Mouse (Mus musculus) liver, embryonic 14.5 days (tissue): ENCODE data around the gene Wnt7b. TPM values are rescaled to one million over a fixed set of nuclear protein-coding genes. Genes with fewer than 3 reads are reported as not detected.

Source experiments
- ATAC-seq: fragments of 200-750 bp; cut with Nextera tagmentation; 2 replicates; pipeline ENCODE4 v1.8.0; 2017; ENCODE audit warnings: moderate number of reproducible peaks, mild to moderate bottlenecking, moderate library complexity; ENCODE audit not compliant: insufficient read depth
- DNase-seq, 3 experiments: peaks; one replicate each; pipeline ENCODE4 v3.0.0-alpha.2; 2012 to 2013; ENCODE audit warnings: low read depth in 3 of 3, low spot score in 3 of 3
- H3K27ac ChIP-seq: fragments of 300-500 bp; sonication (generic); 2 replicates; pipeline ENCODE4 v1.5.1; 2014; ENCODE audit warnings: moderate library complexity, mild to moderate bottlenecking, control low read depth, inconsistent platforms
- H3K27me3 ChIP-seq: fragments of 300-500 bp; sonication (generic); 2 replicates; pipeline ENCODE4 v1.6.1; 2014; ENCODE audit warnings: mild to moderate bottlenecking, low read length, moderate library complexity; ENCODE audit not compliant: control insufficient read depth, insufficient read depth
- H3K36me3 ChIP-seq: fragments of 300-500 bp; sonication (generic); replicated peaks from 2 replicates; pipeline ENCODE4 v1.6.1; 2014; ENCODE audit warnings: low read depth; ENCODE audit not compliant: control insufficient read depth, insufficient read depth
- H3K4me1 ChIP-seq, 2 experiments: fragments of 200-500 bp in 1 of 2; fragments of 300-500 bp in 1 of 2; sonication (generic) in 1 of 2; replicated peaks; 2 replicates each; pipeline ENCODE4 v1.6.1; 2012 to 2014; ENCODE audit warnings: antibody characterized with exemption in 1 of 2, inconsistent platforms in 1 of 2, low read length in 1 of 2; ENCODE audit not compliant: control insufficient read depth in 2 of 2, insufficient read depth in 2 of 2
- H3K4me2 ChIP-seq: fragments of 300-500 bp; sonication (generic); 2 replicates; pipeline ENCODE4 v1.6.1; 2014; ENCODE audit warnings: low read depth, mild to moderate bottlenecking, control low read depth, moderate library complexity
- H3K4me3 ChIP-seq, 2 experiments: fragments of 200-500 bp in 1 of 2; fragments of 300-500 bp in 1 of 2; sonication (generic) in 1 of 2; 2 replicates each; pipeline ENCODE4 v1.5.1; 2012 to 2014; ENCODE audit warnings: low read depth in 2 of 2, low read length in 2 of 2, mild to moderate bottlenecking in 2 of 2, control low read depth in 1 of 2, inconsistent platforms in 1 of 2, moderate library complexity in 1 of 2; ENCODE audit not compliant: insufficient read depth in 1 of 2
- H3K9ac ChIP-seq: fragments of 300-500 bp; sonication (generic); replicated peaks from 2 replicates; pipeline ENCODE4 v1.6.1; 2014; ENCODE audit warnings: mild to moderate bottlenecking, control low read depth, moderate library complexity
- H3K9me3 ChIP-seq: fragments of 300-500 bp; sonication (generic); 2 replicates; pipeline ENCODE4 v1.6.1; 2016; ENCODE audit warnings: low read length, mixed read lengths; ENCODE audit not compliant: control insufficient read depth
- CTCF ChIP-seq: IDR thresholded peaks from 2 replicates; pipeline ENCODE4 v1.5.1; 2016; ENCODE audit warnings: antibody characterized with exemption, low read depth, control low read depth
- EP300 ChIP-seq: IDR thresholded peaks from 2 replicates; pipeline ENCODE4 v1.6.1; 2016; ENCODE audit warnings: antibody characterized with exemption, low read depth
- WGBS: fragments of 180-500 bp; shearing (Covaris S2); extraction: QIAGEN DNeasy Blood & Tissue Kit; methylation state at CpG from one replicate; pipeline ENCODE4 v1.1.7; 2014; ENCODE audit not compliant: insufficient replicate concordance; 5-methylcytosine and 5-hydroxymethylcytosine counted together
- polyA plus RNA-seq, 2 experiments: library from polyadenylated mRNA; depleted of rRNA in 1 of 2; stranded (reverse) in 1 of 2; unstranded in 1 of 2; fragments of >200 nt; fragmentation: Nextera tagmentation in 1 of 2; extraction: Ambion mirVana in 1 of 2; gene quantifications; 2 replicates each; pipeline versions ENCODE4 v1.2.1 to v1.2.3; 2012 to 2014

The Wnt7b gene
- polyA plus RNA-seq, 2 experiments = 0.03 to 0.08 TPM

DNA sequence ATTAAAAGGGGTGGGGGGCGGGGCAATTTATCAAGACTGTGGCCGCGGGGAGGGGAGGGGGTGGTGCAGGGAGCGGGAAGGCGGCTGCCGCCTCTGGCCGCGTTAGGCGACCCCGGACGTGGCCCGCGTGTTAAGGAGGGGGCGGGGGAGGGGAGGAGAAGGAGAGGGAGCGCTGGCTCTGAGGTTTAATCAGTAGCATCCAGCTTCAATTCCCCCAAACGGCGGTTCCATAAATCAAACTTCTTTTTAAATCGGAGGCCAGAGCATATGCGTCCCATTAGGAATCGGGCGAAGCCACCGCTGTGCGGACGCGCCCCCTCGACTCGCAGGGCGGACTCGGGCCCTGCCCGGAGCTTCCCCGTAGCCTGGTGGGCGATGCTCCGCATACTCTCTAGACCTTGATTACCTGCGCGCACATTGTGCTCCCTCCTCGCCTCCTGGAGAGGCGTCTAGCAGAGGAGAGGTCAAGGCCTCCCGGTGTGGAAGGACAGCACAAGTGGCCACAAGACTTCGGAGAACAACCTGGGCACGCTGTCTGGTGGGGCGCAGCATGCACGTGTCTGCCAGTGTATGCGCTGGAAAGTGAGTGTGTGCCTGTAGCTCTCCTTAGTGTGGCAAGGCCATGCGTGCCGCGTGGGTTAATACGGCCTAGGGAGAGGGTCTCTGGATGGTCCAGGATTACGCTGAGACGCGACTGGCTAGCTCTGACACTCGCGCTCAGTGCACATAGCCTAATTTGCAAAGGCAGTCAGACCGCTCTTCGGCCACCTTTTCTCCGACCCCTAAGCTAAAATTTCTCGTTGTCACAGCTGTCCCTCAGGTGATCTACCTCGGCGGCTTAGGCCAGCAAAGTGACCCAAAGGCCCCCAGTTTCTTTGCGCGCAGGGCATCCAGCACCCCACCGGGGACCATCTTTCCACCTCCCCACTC is 5.5 kb downstream of the Wnt7b start:
- H3K27ac ChIP-seq = no peak overlapping the region
- no peaks in the 10 kb centered on the region for H3K9me3 ChIP-seq
- H3K36me3 ChIP-seq = no peaks in the 10 kb centered on the region
- DNase-seq (no peak), ATAC-seq (no peak)
- H3K4me2 ChIP-seq = no peak overlapping the region
- no peak overlapping the region for H3K4me3 ChIP-seq
- TF ChIP-seq CTCF = no peak
- TF ChIP-seq EP300 = no peak
- H3K9ac ChIP-seq = no peak overlapping the region
- WGBS = 4% methylated on average over 60 of the region's 61 CpGs
- no peaks in the 10 kb centered on the region for H3K4me1 ChIP-seq
- peaks cover 71% of the 10 kb centered on the region for H3K27me3 ChIP-seq

DNA sequence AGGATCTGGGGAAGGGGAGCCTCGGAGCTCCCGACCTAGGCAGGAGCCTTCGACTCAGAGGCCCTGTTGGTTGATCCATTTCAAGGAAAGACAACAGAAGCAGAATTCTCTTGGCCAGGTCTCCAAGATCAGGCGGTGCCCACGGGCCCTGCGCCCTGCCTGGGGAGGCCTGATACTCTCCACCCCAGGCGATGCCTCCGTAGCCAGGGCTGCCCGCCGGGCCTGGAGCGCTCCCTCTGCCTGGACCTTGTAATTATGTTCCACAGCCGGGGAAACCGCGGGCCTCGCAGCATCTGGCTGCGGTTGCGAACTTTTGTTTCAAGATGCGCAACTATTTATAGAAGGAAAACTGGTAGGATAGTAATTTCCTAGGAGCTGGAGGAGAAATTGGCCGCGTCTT is 6.2 kb downstream of the Wnt7b start:
- Histone ChIP-seq H3K27ac (no peak overlapping the region), H3K4me3 (no peak overlapping the region), H3K9me3 (no peaks in the 10 kb centered on the region), H3K36me3 (no peaks in the 10 kb centered on the region), H3K9ac (no peak overlapping the region), H3K4me2 (no peak overlapping the region), H3K4me1 (no peaks in the 10 kb centered on the region), H3K27me3 (peaks cover 64% of the 10 kb centered on the region)
- 4% methylated on average over 20 of the region's 20 CpGs for WGBS
- DNase-seq (no peak), ATAC-seq (no peak)
- TF ChIP-seq CTCF = no peak
- no peak for TF ChIP-seq EP300

DNA sequence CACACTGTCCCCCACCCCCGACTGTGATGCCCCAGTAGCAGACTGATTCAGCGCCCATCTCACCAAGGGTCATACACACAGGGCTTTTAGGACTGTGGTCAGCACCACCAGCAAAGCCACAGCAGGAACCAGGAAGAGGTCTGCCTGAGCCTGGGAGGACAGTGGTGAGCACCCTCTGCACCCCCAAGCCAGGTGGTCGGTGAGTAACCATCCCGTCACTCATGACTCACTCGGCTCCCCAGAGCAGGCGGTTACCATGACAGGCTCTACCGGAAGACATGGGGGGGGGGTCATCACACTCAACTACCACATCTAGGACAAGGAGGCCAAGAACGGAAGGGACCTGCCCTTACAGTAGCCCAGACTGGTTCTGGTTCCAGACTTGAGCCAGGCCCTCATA is 7.7 kb downstream of the Wnt7b start:
- no peak overlapping the region for H3K4me2 ChIP-seq
- TF ChIP-seq EP300 = no peak
- TF ChIP-seq CTCF = no peak
- H3K4me1 ChIP-seq = no peaks in the 10 kb centered on the region
- WGBS = 51% methylated on average over 8 of the region's 8 CpGs
- DNase-seq (no peak), ATAC-seq (no peak)
- H3K27ac ChIP-seq = no peak overlapping the region
- H3K4me3 ChIP-seq = no peak overlapping the region
- peaks cover 49% of the 10 kb centered on the region for H3K27me3 ChIP-seq
- no peak overlapping the region for H3K9ac ChIP-seq
- H3K9me3 ChIP-seq = no peaks in the 10 kb centered on the region
- no peaks in the 10 kb centered on the region for H3K36me3 ChIP-seq

DNA sequence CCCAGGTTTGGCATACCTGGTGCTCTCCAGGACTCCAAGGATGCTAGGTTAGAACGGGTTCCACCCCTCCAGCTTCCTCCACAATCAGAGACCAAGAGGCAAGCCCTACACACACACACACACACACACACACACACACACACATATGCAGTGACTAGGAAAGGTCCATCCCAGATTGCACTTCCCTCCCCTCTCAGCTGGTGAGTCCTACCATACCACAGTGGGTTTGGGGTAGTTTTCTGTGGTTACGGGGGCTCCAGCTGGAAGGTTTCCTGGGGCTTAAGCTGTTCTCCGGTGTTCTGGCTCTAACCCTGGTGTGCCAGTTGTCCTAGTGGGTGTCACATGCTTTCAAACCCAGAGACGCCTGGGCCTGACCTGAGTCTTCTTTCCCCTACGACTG is 8.2 kb downstream of the Wnt7b start:
- H3K9me3 ChIP-seq = no peaks in the 10 kb centered on the region
- H3K4me1 ChIP-seq = no peaks in the 10 kb centered on the region
- 42% methylated on average over 5 of the region's 5 CpGs for WGBS
- DNase-seq (no peak), ATAC-seq (no peak)
- no peaks in the 10 kb centered on the region for H3K36me3 ChIP-seq
- no peak overlapping the region for H3K9ac ChIP-seq
- peaks cover 44% of the 10 kb centered on the region for H3K27me3 ChIP-seq
- H3K27ac ChIP-seq = no peak overlapping the region
- no peak overlapping the region for H3K4me2 ChIP-seq
- H3K4me3 ChIP-seq = no peak overlapping the region
- no peak for TF ChIP-seq EP300
- TF ChIP-seq CTCF = no peak

DNA sequence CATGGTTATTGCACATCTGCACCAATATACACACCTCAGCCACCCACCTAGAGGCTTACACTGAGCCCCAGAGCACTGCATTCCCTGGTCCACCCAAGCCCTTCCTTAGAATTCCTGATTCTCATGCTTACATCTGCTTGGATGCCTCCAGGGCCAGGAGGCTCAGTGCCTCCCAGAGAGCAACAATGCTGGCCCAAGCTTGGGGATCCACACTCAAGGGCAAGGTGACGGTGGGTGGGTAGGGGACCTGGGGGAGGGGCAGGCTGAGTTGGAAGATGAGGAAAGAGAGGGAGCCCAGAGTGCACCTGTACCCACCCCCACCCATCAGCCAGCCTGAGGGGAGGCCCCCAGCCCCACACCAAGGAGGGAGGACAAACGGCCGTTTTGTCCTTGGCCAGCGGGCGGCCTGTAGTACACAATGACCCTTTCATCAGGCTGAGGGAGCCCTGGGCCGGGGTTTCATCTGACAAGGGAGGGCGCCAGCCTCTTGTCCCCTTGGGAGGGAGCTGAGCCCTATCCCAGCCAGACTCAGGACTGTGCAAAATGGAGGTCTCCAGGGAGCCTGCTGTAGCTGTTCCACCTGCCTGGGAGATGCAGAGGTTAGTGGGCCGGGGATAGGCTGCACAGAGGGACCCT is 9.5 kb downstream of the Wnt7b start:
- Histone ChIP-seq H3K27ac (no peak overlapping the region), H3K36me3 (no peaks in the 10 kb centered on the region), H3K4me2 (no peak overlapping the region), H3K9me3 (no peaks in the 10 kb centered on the region), H3K4me1 (no peaks in the 10 kb centered on the region), H3K4me3 (no peak overlapping the region), H3K27me3 (peaks cover 31% of the 10 kb centered on the region), H3K9ac (no peak overlapping the region)
- TF ChIP-seq CTCF (no peak), EP300 (no peak)
- DNase-seq (no peak), ATAC-seq (no peak)
- 57% methylated on average over 8 of the region's 8 CpGs for WGBS
